Mouse (Mus musculus): ENCODE data around the gene Arid2. TPM values are rescaled to one million over a fixed set of nuclear protein-coding genes. Genes with fewer than 3 reads are reported as not detected.
"Not testable (repeated sequence)": the region's sequence is repeated elsewhere in the genome, so short reads cannot be mapped to it uniquely, and the experiment has no call there.

The Arid2 gene
- polyA plus RNA-seq, 1 experiment from 2014 or later, result 36.5 TPM

GRCm38 (mm10) chr15:96312902-96313301 lies 25.6 kb downstream of the Arid2 start:
- no peak for ATAC-seq (ENCODE audit: insufficient number of reproducible peaks, insufficient read depth, low FRiP score, low TSS enrichment, low read depth)
- peaks cover 10% of the 10 kb centered on the region for H3K4me1 ChIP-seq (replicated peaks)

GRCm38 (mm10) chr15:96315664-96316063 lies 28.3 kb downstream of the Arid2 start:
- 67% methylated on average over 1 of the region's 1 CpGs for WGBS

More at GRCm38 (mm10) chr15:96312902-96313301, 25.6 kb downstream of the Arid2 start:
- no peaks in the 10 kb centered on the region for H3K27me3 ChIP-seq
- WGBS, result 89% methylated on average over 1 of the region's 1 CpGs
- H3K27ac ChIP-seq, result no peak overlapping the region
- peaks cover 42% of the 10 kb centered on the region for H3K36me3 ChIP-seq
- H3K4me3 ChIP-seq (replicated peaks), result no peak overlapping the region
- no peak overlapping the region for H3K4me2 ChIP-seq
- H3K9ac ChIP-seq (replicated peaks), result no peak overlapping the region
- H3K9me3 ChIP-seq, result no peaks in the 10 kb centered on the region

GRCm38 (mm10) chr15:96319335-96319734 lies 32.0 kb downstream of the Arid2 start:
- Histone ChIP-seq H3K27me3 (no peaks in the 10 kb centered on the region), H3K27ac (0 out of 2 replicates have a peak overlapping the region, but pooled peaks have one; percentile 35), H3K9ac (replicated peaks) (no peak overlapping the region), H3K9me3 (no peaks in the 10 kb centered on the region), H3K4me1 (replicated peaks) (peaks cover 19% of the 10 kb centered on the region), H3K4me2 (no peak overlapping the region), H3K36me3 (peaks cover 13% of the 10 kb centered on the region), H3K4me3 (replicated peaks) (no peak overlapping the region)
- 76% methylated on average over 8 of the region's 8 CpGs for WGBS
- no peak for ATAC-seq (ENCODE audit: insufficient number of reproducible peaks, insufficient read depth, low FRiP score, low TSS enrichment, low read depth)

More at GRCm38 (mm10) chr15:96315664-96316063, 28.3 kb downstream of the Arid2 start:
- Histone ChIP-seq H3K9ac (replicated peaks) (no peak overlapping the region), H3K27me3 (no peaks in the 10 kb centered on the region), H3K36me3 (peaks cover 37% of the 10 kb centered on the region), H3K4me2 (no peak overlapping the region), H3K4me3 (replicated peaks) (no peak overlapping the region), H3K27ac (no peak overlapping the region), H3K4me1 (replicated peaks) (peaks cover 19% of the 10 kb centered on the region), H3K9me3 (no peaks in the 10 kb centered on the region)
- ATAC-seq (ENCODE audit: insufficient number of reproducible peaks, insufficient read depth, low FRiP score, low TSS enrichment, low read depth), result no peak

DNA sequence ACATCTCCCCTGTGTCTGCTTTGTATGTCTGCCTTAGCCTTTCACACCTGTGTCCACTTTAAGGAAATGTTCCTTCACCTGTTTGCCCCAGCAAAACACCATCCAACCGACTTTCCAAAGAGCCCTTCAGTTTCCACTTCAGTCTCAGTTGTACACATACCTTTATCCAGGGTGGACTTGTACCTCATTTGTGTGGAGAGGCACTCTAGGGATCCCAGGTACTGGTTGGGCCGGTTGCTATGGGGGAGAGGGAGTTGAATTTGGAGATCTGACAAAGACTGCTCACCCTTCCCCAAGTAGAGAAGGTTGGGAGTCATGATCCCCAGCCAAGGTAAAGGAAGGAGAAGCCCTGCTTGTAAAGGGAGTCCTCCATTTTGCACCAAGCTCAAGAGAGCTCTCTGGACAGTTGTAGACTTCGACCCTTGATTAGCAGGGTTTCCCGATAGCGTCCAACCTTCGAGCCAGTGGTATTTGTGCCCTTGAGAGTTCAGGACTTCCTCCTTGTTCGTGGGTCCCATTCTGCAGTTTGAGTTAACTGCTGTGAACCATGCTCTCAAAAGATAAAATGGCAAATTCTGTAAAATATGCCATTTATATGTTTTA lies 38.5 kb downstream of the Arid2 start:
- 93% methylated on average over 7 of the region's 7 CpGs for WGBS
- no peaks in the 10 kb centered on the region for H3K9me3 ChIP-seq
- H3K4me3 ChIP-seq (replicated peaks), result no peak overlapping the region
- no peak overlapping the region for H3K9ac ChIP-seq (replicated peaks)
- H3K27ac ChIP-seq, result no peak overlapping the region
- no peaks in the 10 kb centered on the region for H3K27me3 ChIP-seq
- H3K36me3 ChIP-seq, result peaks cover 20% of the 10 kb centered on the region
- no peak for ATAC-seq (ENCODE audit: insufficient number of reproducible peaks, insufficient read depth, low FRiP score, low TSS enrichment, low read depth)
- no peak overlapping the region for H3K4me2 ChIP-seq
- H3K4me1 ChIP-seq (replicated peaks), result no peaks in the 10 kb centered on the region

GRCm38 (mm10) chr15:96328722-96329121 lies 41.4 kb downstream of the Arid2 start:
- 97% methylated on average over 4 of the region's 4 CpGs for WGBS

GRCm38 (mm10) chr15:96330536-96330935 lies 43.2 kb downstream of the Arid2 start:
- Histone ChIP-seq H3K27me3 (no peaks in the 10 kb centered on the region), H3K9ac (replicated peaks) (no peak overlapping the region), H3K27ac (no peak overlapping the region), H3K36me3 (peaks cover 16% of the 10 kb centered on the region), H3K9me3 (no peaks in the 10 kb centered on the region), H3K4me3 (replicated peaks) (no peak overlapping the region), H3K4me2 (no peak overlapping the region), H3K4me1 (replicated peaks) (0 out of 2 replicates have a peak, but pooled peaks cover 6% of the 10 kb centered on the region)
- WGBS, result 84% methylated on average over 3 of the region's 3 CpGs
- no peak for ATAC-seq (ENCODE audit: insufficient number of reproducible peaks, insufficient read depth, low FRiP score, low TSS enrichment, low read depth)

More at GRCm38 (mm10) chr15:96328722-96329121, 41.4 kb downstream of the Arid2 start:
- H3K27ac ChIP-seq; H3K4me3 ChIP-seq (replicated peaks); ATAC-seq (ENCODE audit: insufficient number of reproducible peaks, insufficient read depth, low FRiP score, low TSS enrichment, low read depth); H3K4me2 ChIP-seq; H3K4me1 ChIP-seq (replicated peaks); H3K9ac ChIP-seq (replicated peaks); H3K27me3 ChIP-seq; H3K9me3 ChIP-seq: not testable (repeated sequence)
- peaks cover 26% of the 10 kb centered on the region for H3K36me3 ChIP-seq

- Histone ChIP-seq H3K27ac (0 out of 2 replicates have a peak overlapping the region, but pooled peaks have one; percentile 29), H3K9me3 (no peaks in the 10 kb centered on the region), H3K4me2 (no peak overlapping the region), H3K36me3 (peaks cover 6% of the 10 kb centered on the region; the same call in 1 of the 2 replicates), H3K27me3 (no peaks in the 10 kb centered on the region), H3K9ac (replicated peaks) (no peak overlapping the region), H3K4me1 (replicated peaks) (0 out of 2 replicates have a peak, but pooled peaks cover 6% of the 10 kb centered on the region), H3K4me3 (replicated peaks) (no peak overlapping the region)
- no peak for ATAC-seq (ENCODE audit: insufficient number of reproducible peaks, insufficient read depth, low FRiP score, low TSS enrichment, low read depth)
- 90% methylated on average over 9 of the region's 9 CpGs for WGBS
These were observed 45.3 kb downstream of the Arid2 start for GRCm38 (mm10) chr15:96332468-96333213.

GRCm38 (mm10) chr15:96333350-96333749 lies 46.0 kb downstream of the Arid2 start:
- H3K4me1 ChIP-seq (replicated peaks), result 0 out of 2 replicates have a peak, but pooled peaks cover 6% of the 10 kb centered on the region
- no peak for ATAC-seq (ENCODE audit: insufficient number of reproducible peaks, insufficient read depth, low FRiP score, low TSS enrichment, low read depth)
- H3K27ac ChIP-seq, result 0 out of 2 replicates have a peak overlapping the region, but pooled peaks have one; percentile 29
- 78% methylated on average over 5 of the region's 5 CpGs for WGBS
- no peak overlapping the region for H3K9ac ChIP-seq (replicated peaks)
- H3K36me3 ChIP-seq, result peaks cover 6% of the 10 kb centered on the region; the same call in 1 of the 2 replicates
- no peak overlapping the region for H3K4me3 ChIP-seq (replicated peaks)
- no peaks in the 10 kb centered on the region for H3K27me3 ChIP-seq
- no peaks in the 10 kb centered on the region for H3K9me3 ChIP-seq
- no peak overlapping the region for H3K4me2 ChIP-seq

- Histone ChIP-seq H3K4me2 (no peak overlapping the region), H3K9ac (replicated peaks) (no peak overlapping the region), H3K27ac (no peak overlapping the region), H3K4me1 (replicated peaks) (peaks cover 9% of the 10 kb centered on the region), H3K9me3 (no peaks in the 10 kb centered on the region), H3K36me3 (no peaks in the 10 kb centered on the region), H3K4me3 (replicated peaks) (no peak overlapping the region), H3K27me3 (no peaks in the 10 kb centered on the region)
- 81% methylated on average over 2 of the region's 2 CpGs for WGBS
- no peak for ATAC-seq (ENCODE audit: insufficient number of reproducible peaks, insufficient read depth, low FRiP score, low TSS enrichment, low read depth)
These were observed 53.6 kb downstream of the Arid2 start for GRCm38 (mm10) chr15:96340924-96341323.

GRCm38 (mm10) chr15:96342097-96342496 lies 54.8 kb downstream of the Arid2 start:
- peaks cover 11% of the 10 kb centered on the region for H3K4me1 ChIP-seq (replicated peaks)
- WGBS, result 91% methylated on average over 8 of the region's 8 CpGs
- no peaks in the 10 kb centered on the region for H3K9me3 ChIP-seq
- no peak overlapping the region for H3K9ac ChIP-seq (replicated peaks)
- no peak overlapping the region for H3K4me2 ChIP-seq
- no peaks in the 10 kb centered on the region for H3K36me3 ChIP-seq
- ATAC-seq (ENCODE audit: insufficient number of reproducible peaks, insufficient read depth, low FRiP score, low TSS enrichment, low read depth), result no peak
- H3K27me3 ChIP-seq, result no peaks in the 10 kb centered on the region
- no peak overlapping the region for H3K27ac ChIP-seq
- no peak overlapping the region for H3K4me3 ChIP-seq (replicated peaks)

- Histone ChIP-seq H3K4me3 (replicated peaks) (no peak overlapping the region), H3K9ac (replicated peaks) (no peak overlapping the region), H3K4me1 (replicated peaks) (peaks cover 11% of the 10 kb centered on the region), H3K27me3 (no peaks in the 10 kb centered on the region), H3K27ac (no peak overlapping the region), H3K9me3 (no peaks in the 10 kb centered on the region), H3K36me3 (no peaks in the 10 kb centered on the region), H3K4me2 (no peak overlapping the region)
- ATAC-seq (ENCODE audit: insufficient number of reproducible peaks, insufficient read depth, low FRiP score, low TSS enrichment, low read depth), result no peak
- WGBS, result 90% methylated on average over 3 of the region's 3 CpGs
These were observed 55.6 kb downstream of the Arid2 start for GRCm38 (mm10) chr15:96342871-96343270.

Data from limb, embryonic 12.5 days (tissue).